Mouse (Mus musculus): ENCODE measurements around the gene Zpr1. TPM values are rescaled to one million over a fixed set of nuclear protein-coding genes. Genes with fewer than 3 reads are reported as not detected.
"Not testable (repeated sequence)": the region's sequence is repeated elsewhere in the genome, so short reads cannot be mapped to it uniquely, and the experiment has no call there.

The Zpr1 gene
- polyA plus RNA-seq, 1 experiment from 2014 or later = 55.0 TPM

GRCm38 (mm10) chr9:46317957-46318356 is 45.1 kb downstream of the Zpr1 start:
- Histone ChIP-seq H3K4me2 (replicated peaks) (no peak overlapping the region), H3K9me3 (replicated peaks) (no peaks in the 10 kb centered on the region; the same call in 1 of the 2 replicates), H3K27me3 (no peaks in the 10 kb centered on the region), H3K36me3 (no peaks in the 10 kb centered on the region), H3K27ac (no peak overlapping the region), H3K4me1 (peaks cover 27% of the 10 kb centered on the region), H3K9ac (no peak overlapping the region), H3K4me3 (no peak overlapping the region)
- 93% methylated on average over 3 of the region's 3 CpGs for WGBS
- ATAC-seq (ENCODE audit: low FRiP score) = no peak

- not testable (repeated sequence) for H3K4me2 ChIP-seq (replicated peaks); H3K27me3 ChIP-seq; H3K9ac ChIP-seq; ATAC-seq (ENCODE audit: low FRiP score); H3K36me3 ChIP-seq; H3K9me3 ChIP-seq (replicated peaks); H3K27ac ChIP-seq; H3K4me3 ChIP-seq
- peaks cover 22% of the 10 kb centered on the region for H3K4me1 ChIP-seq
- WGBS = 88% methylated on average over 6 of the region's 6 CpGs
Observed at GRCm38 (mm10) chr9:46319886-46320285, 47.0 kb downstream of the Zpr1 start, which contains the start of gene 4931429L15Rik. Gene 4931429L15Rik (minus strand): TSS chr9:46319986.

GRCm38 (mm10) chr9:46320461-46320860 is 47.6 kb downstream of the Zpr1 start:
- no peak overlapping the region for H3K4me2 ChIP-seq (replicated peaks)
- no peak overlapping the region for H3K9ac ChIP-seq
- H3K27ac ChIP-seq = no peak overlapping the region
- ATAC-seq (ENCODE audit: low FRiP score) = no peak
- no peaks in the 10 kb centered on the region for H3K27me3 ChIP-seq
- H3K9me3 ChIP-seq (replicated peaks) = no peaks in the 10 kb centered on the region; the same call in 1 of the 2 replicates
- H3K36me3 ChIP-seq = no peaks in the 10 kb centered on the region
- 89% methylated on average over 2 of the region's 2 CpGs for WGBS
- H3K4me1 ChIP-seq = peaks cover 17% of the 10 kb centered on the region
- H3K4me3 ChIP-seq = no peak overlapping the region

- H3K4me3 ChIP-seq = no peak overlapping the region
- H3K9me3 ChIP-seq (replicated peaks) = no peaks in the 10 kb centered on the region
- H3K36me3 ChIP-seq = no peaks in the 10 kb centered on the region
- no peak overlapping the region for H3K9ac ChIP-seq
- H3K4me2 ChIP-seq (replicated peaks) = no peak overlapping the region
- no peaks in the 10 kb centered on the region for H3K27me3 ChIP-seq
- peaks cover 19% of the 10 kb centered on the region for H3K4me1 ChIP-seq
- H3K27ac ChIP-seq = no peak overlapping the region
- no peak for ATAC-seq (ENCODE audit: low FRiP score)
- WGBS = 90% methylated on average over 11 of the region's 11 CpGs
Observed at GRCm38 (mm10) chr9:46326694-46327405, 54.0 kb downstream of the Zpr1 start.

GRCm38 (mm10) chr9:46327706-46328571 is 55.1 kb downstream of the Zpr1 start:
- Histone ChIP-seq H3K27ac (peak overlapping the region; percentile 92), H3K4me1 (peaks cover 19% of the 10 kb centered on the region), H3K9me3 (replicated peaks) (no peaks in the 10 kb centered on the region), H3K4me2 (replicated peaks) (peak overlapping the region; percentile 44), H3K36me3 (no peaks in the 10 kb centered on the region), H3K4me3 (no peak overlapping the region), H3K27me3 (no peaks in the 10 kb centered on the region), H3K9ac (peak overlapping the region; percentile 48; the same call in 1 of the 2 replicates)
- 55% methylated on average over 25 of the region's 25 CpGs for WGBS
- ATAC-seq (ENCODE audit: low FRiP score) = peak; percentile 33

- no peaks in the 10 kb centered on the region for H3K36me3 ChIP-seq
- 2% methylated on average over 30 of the region's 30 CpGs for WGBS
- no peaks in the 10 kb centered on the region for H3K9me3 ChIP-seq (replicated peaks)
- peak overlapping the region; percentile 48 for H3K9ac ChIP-seq
- H3K4me2 ChIP-seq (replicated peaks) = peak overlapping the region; percentile 44
- peaks cover 19% of the 10 kb centered on the region for H3K4me1 ChIP-seq
- H3K27me3 ChIP-seq = 0 out of 2 replicates have a peak, but pooled peaks cover 2% of the 10 kb centered on the region
- ATAC-seq (ENCODE audit: low FRiP score) = peak; percentile 86
- H3K4me3 ChIP-seq = peak overlapping the region; percentile 15
- peak overlapping the region; percentile 92 for H3K27ac ChIP-seq
Observed at GRCm38 (mm10) chr9:46328572-46329249, 55.8 kb downstream of the Zpr1 start.

- WGBS = 1% methylated on average over 19 of the region's 19 CpGs
- Histone ChIP-seq H3K4me3 (peak overlapping the region; percentile 15), H3K27ac (peak overlapping the region; percentile 92), H3K4me1 (peaks cover 19% of the 10 kb centered on the region), H3K4me2 (replicated peaks) (peak overlapping the region; percentile 44), H3K27me3 (0 out of 2 replicates have a peak, but pooled peaks cover 2% of the 10 kb centered on the region), H3K36me3 (no peaks in the 10 kb centered on the region), H3K9ac (peak overlapping the region; percentile 48), H3K9me3 (replicated peaks) (no peaks in the 10 kb centered on the region)
- peak; percentile 59; the same call in 1 of the 2 replicates for ATAC-seq (ENCODE audit: low FRiP score)
Observed at GRCm38 (mm10) chr9:46329250-46329648, 56.4 kb downstream of the Zpr1 start.

- H3K4me3 ChIP-seq = no peak overlapping the region
Observed at GRCm38 (mm10) chr9:46329801-46330585, 57.1 kb downstream of the Zpr1 start.

GRCm38 (mm10) chr9:46330586-46330895 is 57.7 kb downstream of the Zpr1 start:
- Histone ChIP-seq H3K27ac (no peak overlapping the region), H3K27me3 (0 out of 2 replicates have a peak, but pooled peaks cover 4% of the 10 kb centered on the region), H3K9me3 (replicated peaks) (no peaks in the 10 kb centered on the region), H3K4me3 (no peak overlapping the region), H3K9ac (no peak overlapping the region), H3K36me3 (no peaks in the 10 kb centered on the region), H3K4me2 (replicated peaks) (no peak overlapping the region), H3K4me1 (peaks cover 23% of the 10 kb centered on the region)
- WGBS = 47% methylated on average over 6 of the region's 6 CpGs
- no peak for ATAC-seq (ENCODE audit: low FRiP score)

More at GRCm38 (mm10) chr9:46329801-46330585, 57.1 kb downstream of the Zpr1 start:
- no peak overlapping the region for H3K9ac ChIP-seq
- WGBS = 17% methylated on average over 24 of the region's 24 CpGs
- no peak for ATAC-seq (ENCODE audit: low FRiP score)
- H3K4me1 ChIP-seq = peaks cover 23% of the 10 kb centered on the region
- H3K27ac ChIP-seq = no peak overlapping the region
- no peaks in the 10 kb centered on the region for H3K36me3 ChIP-seq
- H3K4me2 ChIP-seq (replicated peaks) = peak overlapping the region; percentile 44
- 0 out of 2 replicates have a peak, but pooled peaks cover 2% of the 10 kb centered on the region for H3K27me3 ChIP-seq
- H3K9me3 ChIP-seq (replicated peaks) = no peaks in the 10 kb centered on the region

GRCm38 (mm10) chr9:46331301-46331700 is 58.4 kb downstream of the Zpr1 start:
- Histone ChIP-seq H3K4me3 (no peak overlapping the region), H3K4me1 (peaks cover 23% of the 10 kb centered on the region), H3K9ac (no peak overlapping the region), H3K36me3 (no peaks in the 10 kb centered on the region), H3K27me3 (0 out of 2 replicates have a peak, but pooled peaks cover 7% of the 10 kb centered on the region), H3K9me3 (replicated peaks) (no peaks in the 10 kb centered on the region), H3K27ac (no peak overlapping the region), H3K4me2 (replicated peaks) (no peak overlapping the region)
- WGBS = 90% methylated on average over 1 of the region's 1 CpGs
- no peak for ATAC-seq (ENCODE audit: low FRiP score)
